Comparison of ENCODE assay signal across 12 mouse cellular contexts in genomic region chr2:158718816-158719549, GRCm38 (mm10). TPM values are rescaled to one million over a fixed set of nuclear protein-coding genes. Genes with fewer than 3 reads are reported as not detected.
DNase-seq lines count a peak whose midpoint lies in the region; ATAC-seq lines count a peak whose summit lies in the region.
"Had no signal": no experiment of that assay in that cellular context is flagged by ENCODE, and none has a peak within 500 bp of the region (broad histone marks: within the 10 kb centered on the region; RNA-seq: fewer than 3 reads in every experiment).

No protein-coding gene starts in this region.

- no peak for ATAC-seq in neural tube, embryonic 15.5 days (ENCODE audit: low FRiP score)
- no peak for ATAC-seq in forebrain, embryonic 15.5 days (replicated peaks)

- no peak overlapping the region for H3K4me3 ChIP-seq in neural tube, embryonic 15.5 days (replicated peaks)
- no peak overlapping the region for H3K4me3 ChIP-seq in forebrain, embryonic 15.5 days
- H3K4me3 ChIP-seq: limb, embryonic 12.5 days had no signal

- no peaks in the 10 kb centered on the region for H3K9me3 ChIP-seq in neural tube, embryonic 15.5 days (replicated peaks)
- H3K9me3 ChIP-seq in forebrain, embryonic 15.5 days, result no peaks in the 10 kb centered on the region
- H3K9me3 ChIP-seq: limb, embryonic 12.5 days had no signal

- H3K4me2 ChIP-seq in neural tube, embryonic 15.5 days, result no peak overlapping the region
- H3K4me2 ChIP-seq in forebrain, embryonic 15.5 days (replicated peaks), result no peak overlapping the region
- H3K4me2 ChIP-seq: heart, embryonic 11.5 days; hindbrain, embryonic 14.5 days; limb, embryonic 12.5 days had no signal

- H3K36me3 ChIP-seq in neural tube, embryonic 15.5 days, result no peaks in the 10 kb centered on the region
- H3K36me3 ChIP-seq in forebrain, embryonic 15.5 days, result no peaks in the 10 kb centered on the region
- H3K36me3 ChIP-seq: limb, embryonic 12.5 days had no signal

- DNase-seq in A20 (ENCODE audit: low read depth, low spot score), result peak; percentile 86
- DNase-seq in CD8-positive naive resting alpha-beta T cell, adult 2 months (ENCODE audit: low read depth in 2 of 2, low spot score in 2 of 2), result peak; percentile 97 to 98
- peak; percentile 79 for DNase-seq in kidney, postnatal 14 days
- DNase-seq in spleen, adult 18-20 months, result peak; percentile 55 to 73
- DNase-seq in ovary, adult 18-20 months (ENCODE audit: low spot score), result no peak
- DNase-seq in adrenal gland, postnatal 36 days, result no peak
- DNase-seq: layer of hippocampus, adult 9-11 months had no signal

- H3K4me1 ChIP-seq in neural tube, embryonic 15.5 days, result peaks cover 8% of the 10 kb centered on the region; the same call in 1 of the 2 replicates
- H3K4me1 ChIP-seq in forebrain, embryonic 15.5 days, result 0 out of 2 replicates have a peak, but pooled peaks cover 5% of the 10 kb centered on the region
- H3K4me1 ChIP-seq: limb, embryonic 12.5 days had no signal

- H3K9ac ChIP-seq in neural tube, embryonic 15.5 days (replicated peaks), result no peak overlapping the region
- no peak overlapping the region for H3K9ac ChIP-seq in forebrain, embryonic 15.5 days (replicated peaks)
- H3K9ac ChIP-seq: hindbrain, embryonic 14.5 days; limb, embryonic 12.5 days had no signal

- H3K27ac ChIP-seq in neural tube, embryonic 15.5 days (replicated peaks), result no peak overlapping the region
- no peak overlapping the region for H3K27ac ChIP-seq in forebrain, embryonic 15.5 days (replicated peaks)
- H3K27ac ChIP-seq: hindbrain, embryonic 14.5 days; limb, embryonic 12.5 days had no signal

- WGBS in neural tube, embryonic 15.5 days, result 90% methylated on average over 12 of the region's 12 CpGs
- 89% methylated on average over 12 of the region's 12 CpGs for WGBS in forebrain, embryonic 15.5 days

- no peaks in the 10 kb centered on the region for H3K27me3 ChIP-seq in neural tube, embryonic 15.5 days (replicated peaks)
- H3K27me3 ChIP-seq in forebrain, embryonic 15.5 days, result no peaks in the 10 kb centered on the region

RNA-seq across cellular contexts. Expression of gene Fam83d, which starts 48.9 kb away (rescaled TPM):
- 5.9 and 13.0 TPM in 2 replicates for polyA plus RNA-seq in neural tube, embryonic 15.5 days (2015; fragmentation: Nextera tagmentation; extraction: Ambion mirVana)
- 22.0 and 22.8 TPM in 2 replicates for polyA plus RNA-seq in forebrain, embryonic 15.5 days (2015; fragmentation: Nextera tagmentation; extraction: Ambion mirVana)
- total RNA-seq in adrenal gland, postnatal 36 days (2021), result 1 to 10 TPM; 1.6 to 1.9 TPM

RNA-seq across cellular contexts. Expression of gene Ppp1r16b, which starts 53.8 kb away (rescaled TPM):
- polyA plus RNA-seq in neural tube, embryonic 15.5 days (2015; fragmentation: Nextera tagmentation; extraction: Ambion mirVana), result 25.3 and 26.6 TPM in 2 replicates
- polyA plus RNA-seq in forebrain, embryonic 15.5 days (2015; fragmentation: Nextera tagmentation; extraction: Ambion mirVana), result 22.1 and 24.4 TPM in 2 replicates
- total RNA-seq in adrenal gland, postnatal 36 days (2021), result 10 to 100 TPM in 1 of 2 experiments, 1 to 10 TPM in 1; 8.8 to 14.1 TPM

Comparison
In these comparisons a context has a peak if more than half of its experiments do, and no peak if none do; other contexts are left out.
1. DNase-seq: peak in A20 (single experiment), CD8-positive naive resting alpha-beta T cell, adult 2 months (2 of 2), kidney, postnatal 14 days (single experiment) and spleen, adult 18-20 months (2 of 2); none in ovary, adult 18-20 months (single experiment) and adrenal gland, postnatal 36 days (0 of 2).